Mouse (Mus musculus): Measurements from ENCODE around the gene Wdr66.

GRCm38 (mm10) chr5:123309816-123310215 lies 57.9 kb downstream of the Wdr66 start:
- TF ChIP-seq CTCF (conservative IDR thresholded peaks at IDR 0.05; ENCODE audit: low read length), result no peak
- TF ChIP-seq POU5F1 (IDR thresholded peaks at IDR 0.05; ENCODE audit: borderline replicate concordance, low read length), result no peak
